Mouse (Mus musculus) MN1 (cell line): ENCODE data around the gene Prpf19.

Source experiments
- DNase-seq: peaks from one replicate; pipeline ENCODE4 v3.0.0-alpha.2; 2016; ENCODE audit warnings: low spot score

Prpf19 gene

DNA sequence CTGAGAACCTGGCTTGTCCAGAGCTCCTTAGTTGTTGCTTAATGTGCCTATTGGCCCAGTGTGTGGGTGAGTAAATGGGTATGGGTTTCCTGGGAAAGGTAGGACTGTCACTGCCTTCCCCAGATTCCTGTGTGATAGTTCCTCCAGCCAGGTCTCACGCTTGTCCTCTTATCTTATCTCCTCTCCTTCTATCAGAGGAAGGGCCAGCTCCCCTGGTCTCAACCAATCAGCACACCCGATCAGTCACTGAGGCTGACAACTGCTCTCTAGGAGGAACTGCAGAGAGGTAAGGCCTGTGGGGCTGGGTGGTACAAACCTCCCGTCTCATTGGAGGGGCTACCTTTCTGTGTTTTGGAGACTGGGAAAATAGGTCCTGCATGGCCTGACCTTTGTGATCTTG lies 43.7 kb downstream of the Prpf19 start:
- no peak for DNase-seq

DNA sequence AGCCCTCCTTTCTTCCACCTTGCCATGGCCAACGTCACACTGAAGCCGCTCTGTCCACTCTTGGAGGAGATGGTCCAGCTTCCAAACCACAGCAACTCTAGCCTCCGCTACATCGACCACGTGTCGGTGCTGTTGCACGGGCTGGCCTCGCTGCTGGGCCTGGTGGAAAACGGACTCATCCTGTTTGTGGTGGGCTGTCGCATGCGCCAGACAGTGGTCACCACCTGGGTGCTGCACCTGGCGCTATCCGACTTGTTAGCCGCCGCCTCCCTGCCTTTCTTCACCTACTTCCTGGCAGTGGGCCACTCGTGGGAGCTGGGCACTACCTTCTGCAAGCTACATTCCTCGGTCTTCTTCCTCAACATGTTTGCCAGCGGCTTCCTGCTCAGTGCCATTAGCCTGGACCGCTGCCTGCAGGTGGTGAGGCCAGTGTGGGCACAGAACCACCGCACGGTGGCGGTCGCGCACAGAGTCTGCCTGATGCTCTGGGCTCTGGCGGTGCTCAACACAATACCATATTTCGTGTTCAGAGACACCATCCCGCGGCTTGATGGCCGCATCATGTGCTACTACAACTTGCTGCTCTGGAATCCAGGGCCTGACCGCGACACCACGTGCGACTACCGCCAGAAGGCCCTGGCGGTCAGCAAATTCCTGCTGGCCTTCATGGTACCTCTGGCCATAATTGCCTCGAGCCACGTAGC lies 45.2 kb downstream of the Prpf19 start:
- no peak for DNase-seq

GRCm38 (mm10) chr19:10940801-10941457 lies 45.9 kb downstream of the Prpf19 start:
- no peak for DNase-seq

DNA sequence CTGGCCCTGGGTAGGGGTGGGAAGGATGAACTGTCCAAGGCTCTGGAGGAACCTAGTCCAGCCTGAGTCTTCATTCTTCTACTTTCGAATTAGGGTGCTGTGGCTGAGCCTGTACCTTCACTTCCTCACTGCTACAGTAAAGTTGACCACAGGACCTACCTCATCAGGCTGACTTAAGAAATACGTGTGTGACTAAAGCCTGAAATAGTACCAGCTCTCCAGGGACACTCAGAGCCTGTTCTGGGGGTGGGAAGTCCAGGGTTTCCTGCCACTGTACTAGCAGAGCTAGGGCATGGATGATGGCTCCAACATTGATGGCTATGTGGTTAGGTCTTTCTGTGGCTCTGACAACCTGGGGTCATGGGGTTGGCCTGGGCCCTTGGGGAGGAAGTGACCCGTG lies 48.9 kb downstream of the Prpf19 start:
- DNase-seq = no peak

GRCm38 (mm10) chr19:10946506-10946905 lies 51.5 kb downstream of the Prpf19 start:
- DNase-seq = no peak

- DNase-seq = no peak
These were observed 52.2 kb downstream of the Prpf19 start for GRCm38 (mm10) chr19:10947219-10947618.

DNA sequence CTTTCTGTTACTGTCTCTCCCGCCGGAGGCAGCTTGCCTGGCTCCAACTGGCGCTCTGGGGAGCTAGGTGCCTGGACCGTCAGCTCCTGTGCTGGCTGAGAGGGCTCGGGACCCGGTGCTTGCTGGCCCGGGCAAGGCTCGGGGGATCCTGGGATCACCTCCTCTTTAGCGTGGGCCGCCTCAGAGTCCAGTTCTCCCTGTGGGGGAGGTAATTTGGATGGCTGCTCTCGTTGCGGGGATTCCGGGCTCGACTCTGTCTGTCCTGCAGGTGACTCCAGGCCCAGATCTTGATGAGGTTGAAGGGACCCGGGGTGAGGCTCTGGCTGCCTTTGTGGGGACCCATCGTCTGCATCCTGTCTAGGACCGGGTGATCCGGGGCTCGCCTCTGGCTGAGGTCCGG lies 53.4 kb downstream of the Prpf19 start:
- peak; percentile 29 for DNase-seq

GRCm38 (mm10) chr19:10949112-10949511 lies 54.1 kb downstream of the Prpf19 start, which contains the start of gene Ccdc86:
Gene Ccdc86, minus strand, starts transcription at chr19:10949266.
- DNase-seq = peak; percentile 96

- no peak for DNase-seq
These were observed 54.5 kb downstream of the Prpf19 start for GRCm38 (mm10) chr19:10949558-10949957.

DNA sequence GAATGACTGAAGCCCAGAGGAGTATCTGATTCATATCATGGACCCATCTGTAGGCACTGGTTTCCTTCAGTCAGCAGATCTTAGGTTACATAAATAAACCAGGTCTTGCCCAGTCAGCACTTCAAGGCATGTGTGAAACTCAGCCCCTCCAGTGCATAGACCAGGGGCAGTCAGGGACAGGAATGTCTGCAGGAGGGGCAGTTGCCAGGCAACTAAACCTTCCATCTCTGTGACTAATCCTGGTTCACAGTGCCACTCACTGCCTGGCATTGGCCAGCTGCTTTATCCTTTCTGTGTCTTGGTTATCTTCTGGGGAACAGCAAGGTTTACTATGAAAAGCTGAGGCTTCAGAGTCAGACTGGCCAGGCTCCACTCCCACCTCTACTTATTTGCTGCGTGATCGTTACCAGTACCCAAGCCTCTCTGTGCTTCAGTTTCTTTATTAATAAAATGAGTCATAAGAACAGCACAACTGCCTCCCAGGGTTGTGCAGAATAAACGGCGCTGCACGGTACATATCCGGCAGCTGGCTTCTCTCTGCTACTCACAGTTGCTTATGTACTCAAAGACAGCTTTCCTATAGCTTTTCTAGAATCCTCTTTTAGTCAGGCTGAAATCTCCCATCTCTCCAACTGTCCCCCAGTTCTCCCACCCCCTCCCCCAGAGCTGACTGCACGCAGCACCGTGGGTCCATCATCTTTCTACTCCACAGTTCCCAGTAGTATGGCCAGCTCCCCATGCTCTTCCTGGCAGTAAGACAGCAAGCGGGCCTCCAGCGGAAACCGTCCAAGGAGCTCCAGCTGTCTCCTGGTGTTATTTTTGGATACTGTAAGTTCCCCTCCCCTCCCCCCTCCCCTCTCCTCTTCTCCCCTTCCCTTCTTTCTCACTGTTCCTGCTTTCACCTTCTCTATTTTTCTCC lies 57.2 kb downstream of the Prpf19 start:
- peak; percentile 62 for DNase-seq
